Mouse (Mus musculus) liver, embryonic 11.5 days (tissue): ENCODE data around the gene Gngt2. TPM values are rescaled to one million over a fixed set of nuclear protein-coding genes. Genes with fewer than 3 reads are reported as not detected.

ENCODE experiments used
- ATAC-seq: fragments of 200-750 bp; cut with Nextera tagmentation; replicated peaks from 2 replicates; pipeline ENCODE4 v1.8.0; 2017; ENCODE audit warnings: moderate number of reproducible peaks, mild to moderate bottlenecking, moderate TSS enrichment, moderate library complexity; ENCODE audit not compliant: low FRiP score
- DNase-seq: peaks from one replicate; pipeline ENCODE4 v3.0.0-alpha.2; 2017; ENCODE audit warnings: low spot score
- H3K27ac ChIP-seq: fragments of 300-500 bp; sonication (generic); 2 replicates; pipeline ENCODE4 v1.5.1; 2014; ENCODE audit warnings: mild to moderate bottlenecking, low read depth, low read length, control low read depth
- H3K27me3 ChIP-seq: fragments of 300-500 bp; sonication (generic); replicated peaks from 2 replicates; pipeline ENCODE4 v1.6.1; 2014; ENCODE audit warnings: low read length, mixed read lengths; ENCODE audit not compliant: control insufficient read depth, insufficient read depth
- H3K36me3 ChIP-seq: fragments of 300-500 bp; sonication (generic); 2 replicates; pipeline ENCODE4 v1.6.1; 2014; ENCODE audit warnings: mild to moderate bottlenecking, low read length, moderate library complexity, mixed read lengths; ENCODE audit not compliant: control insufficient read depth, insufficient read depth
- H3K4me1 ChIP-seq: fragments of 300-500 bp; sonication (generic); replicated peaks from 2 replicates; pipeline ENCODE4 v1.6.1; 2014; ENCODE audit warnings: low read length, mixed read lengths; ENCODE audit not compliant: control insufficient read depth, insufficient read depth
- H3K4me2 ChIP-seq: fragments of 300-500 bp; sonication (generic); 2 replicates; pipeline ENCODE4 v1.6.1; 2014; ENCODE audit warnings: mild to moderate bottlenecking, control low read depth, moderate library complexity
- H3K4me3 ChIP-seq: fragments of 300-500 bp; sonication (generic); 2 replicates; pipeline ENCODE4 v1.5.1; 2014; ENCODE audit warnings: low read depth, low read length, control low read depth
- H3K9ac ChIP-seq: fragments of 300-500 bp; sonication (generic); 2 replicates; pipeline ENCODE4 v1.6.1; 2014; ENCODE audit warnings: low read depth, low read length, control low read depth
- H3K9me3 ChIP-seq: fragments of 300-500 bp; sonication (generic); 2 replicates; pipeline ENCODE4 v1.6.1; 2016; ENCODE audit warnings: low read length, inconsistent platforms, mixed read lengths; ENCODE audit not compliant: control insufficient read depth
- WGBS: fragments of 180-500 bp; shearing (Covaris S2); extraction: QIAGEN DNeasy Blood & Tissue Kit; methylation state at CpG from one replicate; pipeline ENCODE4 v1.1.7; 2014; 5-methylcytosine and 5-hydroxymethylcytosine counted together
- polyA plus RNA-seq: library from polyadenylated mRNA; unstranded; fragments of >200 nt; fragmentation: Nextera tagmentation; extraction: Ambion mirVana; gene quantifications from 2 replicates; pipeline ENCODE4 v1.2.1, GENCODE M21; 2014

Gngt2 gene
- polyA plus RNA-seq, 1 experiment from 2014 or later = 19.5 TPM

DNA sequence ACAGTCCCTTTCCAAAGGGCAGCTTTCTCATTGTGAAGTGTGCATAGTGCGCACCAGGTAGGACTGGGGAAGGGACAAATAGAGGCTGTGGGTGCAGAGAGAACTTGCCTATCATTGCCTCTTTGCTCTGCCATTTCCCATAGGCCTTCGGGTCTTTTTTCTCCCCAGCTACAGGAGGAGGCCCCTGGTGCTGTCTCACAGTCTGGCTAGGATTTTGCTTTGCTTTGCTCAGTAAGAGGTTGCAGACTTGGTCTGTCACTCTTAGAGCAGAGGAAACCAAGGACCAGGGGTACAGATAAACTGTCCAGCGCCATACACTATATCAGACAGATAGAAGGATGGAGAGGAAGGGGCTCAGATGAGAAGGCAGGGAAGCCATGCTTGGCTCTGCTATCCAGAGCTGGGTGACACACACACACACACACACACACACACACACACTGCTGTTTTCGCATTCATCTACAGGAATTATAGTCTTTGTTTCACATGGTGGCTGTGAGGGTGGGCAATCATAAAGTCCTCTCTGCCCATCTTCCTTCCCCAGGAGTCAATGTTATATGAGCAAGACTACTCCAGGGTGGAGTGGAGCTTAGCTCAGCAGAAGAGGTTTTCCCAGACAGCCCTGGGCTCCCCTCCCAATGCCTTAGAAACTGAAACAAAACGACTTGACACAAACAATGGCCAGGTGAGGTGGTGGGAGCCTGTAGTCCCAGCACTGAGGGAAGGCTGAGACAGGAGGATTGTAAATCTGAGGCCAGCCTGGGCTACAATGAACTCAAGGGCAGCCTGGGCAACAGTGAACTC is 3.9 kb downstream of the Gngt2 start:
- 62% methylated on average over 5 of the region's 5 CpGs for WGBS
- Histone ChIP-seq H3K9ac (0 out of 2 replicates have a peak overlapping the region, but pooled peaks have one; percentile 21), H3K27me3 (peaks cover 5% of the 10 kb centered on the region; the same call in 1 of the 2 replicates), H3K4me1 (peaks cover 26% of the 10 kb centered on the region), H3K36me3 (no peaks in the 10 kb centered on the region), H3K4me2 (peak overlapping the region; percentile 51), H3K27ac (peak overlapping the region; percentile 46), H3K4me3 (peak overlapping the region; percentile 27), H3K9me3 (no peaks in the 10 kb centered on the region)
- no peak for DNase-seq
- ATAC-seq = no peak

DNA sequence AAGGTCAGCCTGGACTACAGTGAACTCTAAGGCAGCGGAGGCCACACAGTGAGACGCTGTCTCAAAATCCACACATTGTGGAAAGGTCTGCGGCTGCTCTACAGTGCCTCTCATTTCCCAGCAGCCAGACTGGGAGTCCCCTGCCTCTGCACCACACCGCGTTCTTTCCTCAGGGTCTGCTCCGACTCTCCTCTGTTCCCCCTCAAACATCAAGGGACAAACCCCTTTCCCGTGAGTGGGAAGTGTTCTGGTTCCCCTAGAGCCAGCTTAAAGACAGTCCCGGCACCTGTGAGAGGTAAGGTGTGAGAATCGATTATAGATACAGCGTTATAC is 4.4 kb downstream of the Gngt2 start:
- Histone ChIP-seq H3K4me1 (peaks cover 24% of the 10 kb centered on the region), H3K27me3 (peaks cover 5% of the 10 kb centered on the region; the same call in 1 of the 2 replicates), H3K9ac (0 out of 2 replicates have a peak overlapping the region, but pooled peaks have one; percentile 21), H3K36me3 (no peaks in the 10 kb centered on the region), H3K9me3 (no peaks in the 10 kb centered on the region), H3K27ac (peak overlapping the region; percentile 46), H3K4me2 (peak overlapping the region; percentile 51), H3K4me3 (peak overlapping the region; percentile 27)
- 47% methylated on average over 10 of the region's 10 CpGs for WGBS
- no peak for ATAC-seq
- no peak for DNase-seq

DNA sequence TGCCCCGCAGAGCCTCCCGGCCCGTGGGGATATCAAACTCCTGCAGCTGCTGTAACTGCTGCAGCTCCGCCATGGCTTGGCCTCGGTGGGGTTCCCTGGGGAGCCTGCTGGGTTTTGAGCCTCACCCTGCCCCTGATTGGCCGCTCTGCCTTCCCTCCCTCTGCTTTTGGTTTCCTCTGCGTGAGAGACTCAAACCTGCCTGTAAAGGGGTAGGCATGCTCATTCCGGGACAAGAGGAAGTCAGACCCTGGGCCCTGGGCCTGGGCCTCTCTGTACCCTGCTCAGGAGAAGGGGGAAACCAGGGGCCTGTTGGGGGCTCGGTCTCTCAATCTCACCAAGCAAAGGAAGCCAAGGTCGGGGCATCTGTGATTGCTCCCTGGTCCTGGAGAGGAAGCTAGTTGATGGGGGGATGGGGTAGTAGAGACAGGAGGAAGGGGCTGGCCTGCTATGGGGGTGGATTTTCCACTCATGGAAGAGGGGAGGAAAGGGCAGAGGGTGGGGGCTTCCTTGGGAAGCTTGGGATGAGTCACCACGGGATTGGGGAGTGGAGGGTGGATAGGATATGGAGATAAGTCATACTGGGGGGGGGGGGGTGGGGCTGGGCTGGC is 5.2 kb downstream of the Gngt2 start, which contains the start of gene Abi3:
Gene Abi3, minus strand, starts transcription at position 403 of the 608 bp plus-strand sequence.
- H3K36me3 ChIP-seq = no peaks in the 10 kb centered on the region
- ATAC-seq (peak; percentile 79), DNase-seq (peak; percentile 58)
- peak within 1 kb of the TSS; percentile 38; the same call in 1 of the 2 replicates for H3K9ac ChIP-seq
- H3K27ac ChIP-seq = peak within 1 kb of the TSS; percentile 46
- H3K4me2 ChIP-seq = peak within 1 kb of the TSS; percentile 51
- H3K27me3 ChIP-seq = peaks cover 5% of the 10 kb centered on the region; the same call in 1 of the 2 replicates
- H3K9me3 ChIP-seq = no peaks in the 10 kb centered on the region
- H3K4me3 ChIP-seq = peak within 1 kb of the TSS; percentile 27
- WGBS = 8% methylated on average over 11 of the region's 11 CpGs
- H3K4me1 ChIP-seq = peaks cover 24% of the 10 kb centered on the region

DNA sequence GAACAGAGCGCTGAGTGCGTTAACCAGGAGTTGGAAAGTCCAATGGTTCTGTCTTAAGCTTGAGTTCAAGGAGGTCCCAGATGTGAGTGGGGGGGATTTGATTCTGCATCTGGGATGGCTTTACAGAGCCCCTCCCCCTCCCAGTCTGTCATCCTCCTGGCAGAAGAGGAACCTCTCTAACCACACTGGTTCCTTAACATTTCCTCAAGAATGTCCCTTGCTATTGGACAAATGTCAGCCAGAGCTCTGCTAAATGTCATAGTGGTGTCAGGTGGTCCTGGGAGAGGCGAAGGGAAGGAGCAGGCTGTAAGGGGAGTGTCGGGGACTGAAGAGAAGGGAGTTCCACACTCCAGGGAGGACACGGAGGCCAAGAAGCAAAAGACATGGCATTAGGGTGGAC is 5.9 kb downstream of the Gngt2 start:
- Histone ChIP-seq H3K27ac (no peak overlapping the region), H3K27me3 (peaks cover 5% of the 10 kb centered on the region; the same call in 1 of the 2 replicates), H3K9me3 (no peaks in the 10 kb centered on the region), H3K4me1 (peaks cover 24% of the 10 kb centered on the region), H3K4me3 (no peak overlapping the region), H3K36me3 (no peaks in the 10 kb centered on the region), H3K4me2 (peak overlapping the region; percentile 6), H3K9ac (no peak overlapping the region)
- no peak for DNase-seq
- no peak; the same call in 1 of the 2 replicates for ATAC-seq
- 42% methylated on average over 5 of the region's 5 CpGs for WGBS

DNA sequence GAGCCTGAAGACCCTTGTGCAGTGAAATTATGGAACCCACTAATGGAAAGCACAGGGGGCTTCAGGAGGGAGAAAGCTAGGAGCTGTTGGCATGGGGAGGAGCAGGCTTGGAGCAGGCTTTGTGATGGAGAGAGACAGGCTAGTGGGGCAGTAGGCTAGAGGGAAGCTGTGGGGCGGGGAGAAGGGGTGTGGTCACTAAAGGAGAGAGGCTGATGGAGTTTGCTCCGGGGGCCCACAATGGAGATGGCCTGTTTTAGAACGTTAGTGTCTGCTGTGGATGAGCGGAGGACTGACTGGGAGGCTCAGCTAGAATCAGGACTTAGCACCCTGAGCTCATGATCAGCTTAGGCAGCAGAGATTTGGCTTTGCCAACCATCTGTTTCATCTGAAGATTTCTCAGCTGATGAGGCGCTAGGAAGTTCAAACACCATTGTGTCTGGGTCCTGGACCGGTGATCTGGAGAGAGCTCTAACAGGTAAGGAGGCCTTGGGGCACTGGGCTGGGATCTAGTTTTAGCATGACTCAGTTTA is 6.5 kb downstream of the Gngt2 start:
- 38% methylated on average over 6 of the region's 6 CpGs for WGBS
- H3K9ac ChIP-seq = no peak overlapping the region
- peaks cover 5% of the 10 kb centered on the region; the same call in 1 of the 2 replicates for H3K27me3 ChIP-seq
- peak overlapping the region; percentile 34; the same call in 1 of the 2 replicates for H3K4me2 ChIP-seq
- peak overlapping the region; percentile 21 for H3K4me3 ChIP-seq
- no peaks in the 10 kb centered on the region for H3K9me3 ChIP-seq
- H3K27ac ChIP-seq = no peak overlapping the region
- ATAC-seq (no peak), DNase-seq (no peak)
- H3K36me3 ChIP-seq = no peaks in the 10 kb centered on the region
- peaks cover 24% of the 10 kb centered on the region for H3K4me1 ChIP-seq

DNA sequence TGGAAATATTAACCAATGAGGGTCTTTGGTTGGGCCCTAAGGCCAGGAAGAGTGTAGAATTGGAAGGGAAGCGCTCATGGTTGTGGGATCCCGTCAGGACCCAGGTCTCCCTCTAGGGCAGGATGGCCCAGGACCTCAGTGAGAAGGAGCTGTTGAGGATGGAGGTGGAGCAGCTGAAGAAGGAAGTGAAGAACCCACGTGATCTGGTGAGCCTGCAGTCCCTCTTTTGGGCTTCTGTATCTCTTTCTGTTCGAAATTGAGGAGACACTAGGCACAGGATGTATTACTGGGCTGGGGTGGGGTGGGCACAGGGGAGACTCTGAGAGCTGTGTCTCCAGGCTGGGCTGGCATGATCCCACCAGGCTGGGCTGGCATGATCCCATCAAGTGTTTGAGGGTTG is 7.9 kb downstream of the Gngt2 start:
- WGBS = 52% methylated on average over 4 of the region's 4 CpGs
- H3K4me3 ChIP-seq = no peak overlapping the region
- H3K27me3 ChIP-seq = peaks cover 5% of the 10 kb centered on the region; the same call in 1 of the 2 replicates
- peak overlapping the region; percentile 5; the same call in 1 of the 2 replicates for H3K4me2 ChIP-seq
- no peak overlapping the region for H3K27ac ChIP-seq
- H3K9me3 ChIP-seq = no peaks in the 10 kb centered on the region
- peaks cover 24% of the 10 kb centered on the region for H3K4me1 ChIP-seq
- no peak overlapping the region for H3K9ac ChIP-seq
- no peaks in the 10 kb centered on the region for H3K36me3 ChIP-seq
- DNase-seq = no peak
- ATAC-seq = no peak

DNA sequence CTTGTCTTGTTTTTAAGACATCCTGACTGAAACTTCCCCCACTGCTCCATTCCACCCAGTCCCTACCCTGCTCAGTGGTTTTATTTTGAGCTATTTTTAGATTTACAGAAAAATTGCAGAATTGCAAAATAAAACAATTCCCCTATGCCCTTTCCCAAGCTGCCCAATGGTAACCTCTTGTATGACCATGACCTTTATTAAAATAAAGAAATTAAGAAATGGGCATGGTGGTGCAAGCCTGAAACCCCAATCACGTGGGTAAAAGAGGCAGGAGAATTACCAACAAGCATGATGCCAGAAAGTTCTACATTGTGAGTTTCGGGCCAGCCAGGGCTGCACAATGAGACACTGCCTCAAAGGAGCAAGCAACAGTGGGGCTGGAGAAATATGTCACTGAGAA is 13.9 kb downstream of the Gngt2 start:
- 75% methylated on average over 2 of the region's 2 CpGs for WGBS
- no peak overlapping the region for H3K4me3 ChIP-seq
- DNase-seq = no peak
- H3K9me3 ChIP-seq = no peaks in the 10 kb centered on the region
- 0 out of 2 replicates have a peak, but pooled peaks cover 4% of the 10 kb centered on the region for H3K27me3 ChIP-seq
- no peaks in the 10 kb centered on the region for H3K4me1 ChIP-seq
- H3K36me3 ChIP-seq = no peaks in the 10 kb centered on the region
- no peak overlapping the region for H3K27ac ChIP-seq
- ATAC-seq = no peak
- no peak overlapping the region for H3K9ac ChIP-seq
- no peak overlapping the region for H3K4me2 ChIP-seq

DNA sequence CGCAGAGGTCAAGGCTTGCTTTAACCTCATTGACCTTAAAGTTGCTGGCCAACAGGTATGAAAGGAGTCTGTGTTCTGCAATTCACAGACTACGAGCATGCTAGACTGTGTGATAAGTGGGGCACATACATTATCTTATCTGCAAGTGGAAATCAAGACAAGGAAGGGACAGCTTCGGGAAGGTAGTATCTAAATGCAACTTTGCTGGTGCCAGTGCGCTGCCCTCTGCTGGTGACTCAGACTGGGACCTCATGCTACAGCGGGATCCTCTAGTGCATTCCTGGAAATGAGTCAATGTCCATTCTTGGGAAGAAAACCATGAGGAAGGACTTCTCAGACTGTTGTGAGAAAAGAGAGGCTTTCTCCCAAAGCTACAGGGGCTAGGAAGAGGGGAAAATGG is 16.7 kb downstream of the Gngt2 start:
- Histone ChIP-seq H3K27me3 (0 out of 2 replicates have a peak, but pooled peaks cover 4% of the 10 kb centered on the region), H3K4me1 (peaks cover 4% of the 10 kb centered on the region; the same call in 1 of the 2 replicates), H3K9ac (no peak overlapping the region), H3K9me3 (no peaks in the 10 kb centered on the region), H3K36me3 (no peaks in the 10 kb centered on the region), H3K27ac (no peak overlapping the region), H3K4me2 (no peak overlapping the region; the same call in 1 of the 2 replicates), H3K4me3 (no peak overlapping the region)
- DNase-seq (no peak), ATAC-seq (no peak)
- WGBS = 44% methylated on average over 5 of the region's 5 CpGs
